Mouse (Mus musculus): ENCODE measurements around the gene Dtnb. TPM values are rescaled to one million over a fixed set of nuclear protein-coding genes. Genes with fewer than 3 reads are reported as not detected.

Dtnb gene
- polyA plus RNA-seq, 1 experiment from 2014 or later = 42.4 TPM

GRCm38 (mm10) chr12:3546781-3547180 is 25.4 kb upstream of the Dtnb start:
- H3K4me1 ChIP-seq (ENCODE audit: control insufficient read depth, insufficient read depth, low read length) = no peaks in the 10 kb centered on the region
- no peaks in the 10 kb centered on the region; the same call in 1 of the 2 replicates for H3K36me3 ChIP-seq (ENCODE audit: control insufficient read depth, insufficient read depth, low read length)
- ATAC-seq (ENCODE audit: insufficient read depth, low FRiP score, low TSS enrichment) (no peak), DNase-seq (ENCODE audit: low spot score) (no peak)
- no peak overlapping the region for H3K4me3 ChIP-seq (ENCODE audit: low read depth, low read length)
- no peaks in the 10 kb centered on the region for H3K9me3 ChIP-seq (ENCODE audit: control insufficient read depth, low read length)
- H3K27ac ChIP-seq (ENCODE audit: low read depth, low read length) = no peak overlapping the region
- no peaks in the 10 kb centered on the region for H3K27me3 ChIP-seq (ENCODE audit: control insufficient read depth, insufficient read depth, low read length)
- H3K4me2 ChIP-seq (ENCODE audit: low read depth) = no peak overlapping the region
- H3K9ac ChIP-seq (ENCODE audit: low read length) = no peak overlapping the region
- WGBS = 46% methylated on average over 6 of the region's 6 CpGs

- ATAC-seq (ENCODE audit: insufficient read depth, low FRiP score, low TSS enrichment) (no peak), DNase-seq (ENCODE audit: low spot score) (no peak)
- Histone ChIP-seq H3K4me1 (ENCODE audit: control insufficient read depth, insufficient read depth, low read length) (no peaks in the 10 kb centered on the region), H3K9ac (ENCODE audit: low read length) (no peak overlapping the region), H3K9me3 (ENCODE audit: control insufficient read depth, low read length) (no peaks in the 10 kb centered on the region), H3K4me2 (ENCODE audit: low read depth) (no peak overlapping the region), H3K27ac (ENCODE audit: low read depth, low read length) (no peak overlapping the region), H3K4me3 (ENCODE audit: low read depth, low read length) (no peak overlapping the region), H3K36me3 (ENCODE audit: control insufficient read depth, insufficient read depth, low read length) (no peaks in the 10 kb centered on the region; the same call in 1 of the 2 replicates), H3K27me3 (ENCODE audit: control insufficient read depth, insufficient read depth, low read length) (no peaks in the 10 kb centered on the region)
- 62% methylated on average over 4 of the region's 4 CpGs for WGBS
Measured at GRCm38 (mm10) chr12:3547506-3547905, 24.7 kb upstream of the Dtnb start.

- no peaks in the 10 kb centered on the region; the same call in 1 of the 2 replicates for H3K36me3 ChIP-seq (ENCODE audit: control insufficient read depth, insufficient read depth, low read length)
- WGBS = 64% methylated on average over 3 of the region's 3 CpGs
- no peak overlapping the region for H3K4me3 ChIP-seq (ENCODE audit: low read depth, low read length)
- DNase-seq (ENCODE audit: low spot score) (no peak), ATAC-seq (ENCODE audit: insufficient read depth, low FRiP score, low TSS enrichment) (no peak)
- H3K9me3 ChIP-seq (ENCODE audit: control insufficient read depth, low read length) = no peaks in the 10 kb centered on the region
- H3K27me3 ChIP-seq (ENCODE audit: control insufficient read depth, insufficient read depth, low read length) = no peaks in the 10 kb centered on the region
- no peaks in the 10 kb centered on the region for H3K4me1 ChIP-seq (ENCODE audit: control insufficient read depth, insufficient read depth, low read length)
- no peak overlapping the region for H3K9ac ChIP-seq (ENCODE audit: low read length)
- no peak overlapping the region for H3K27ac ChIP-seq (ENCODE audit: low read depth, low read length)
- no peak overlapping the region for H3K4me2 ChIP-seq (ENCODE audit: low read depth)
Measured at GRCm38 (mm10) chr12:3547911-3548310, 24.3 kb upstream of the Dtnb start.

GRCm38 (mm10) chr12:3548582-3549211 is 23.5 kb upstream of the Dtnb start:
- H3K27me3 ChIP-seq (ENCODE audit: control insufficient read depth, insufficient read depth, low read length) = no peaks in the 10 kb centered on the region
- H3K4me3 ChIP-seq (ENCODE audit: low read depth, low read length) = no peak overlapping the region
- 65% methylated on average over 5 of the region's 5 CpGs for WGBS
- H3K36me3 ChIP-seq (ENCODE audit: control insufficient read depth, insufficient read depth, low read length) = no peaks in the 10 kb centered on the region; the same call in 1 of the 2 replicates
- ATAC-seq (ENCODE audit: insufficient read depth, low FRiP score, low TSS enrichment) = no peak
- no peaks in the 10 kb centered on the region for H3K9me3 ChIP-seq (ENCODE audit: control insufficient read depth, low read length)
- no peak overlapping the region for H3K27ac ChIP-seq (ENCODE audit: low read depth, low read length)
- no peak overlapping the region for H3K4me2 ChIP-seq (ENCODE audit: low read depth)
- DNase-seq (ENCODE audit: low spot score) = no peak
- no peaks in the 10 kb centered on the region for H3K4me1 ChIP-seq (ENCODE audit: control insufficient read depth, insufficient read depth, low read length)
- no peak overlapping the region for H3K9ac ChIP-seq (ENCODE audit: low read length)

GRCm38 (mm10) chr12:3550280-3550679 is 21.9 kb upstream of the Dtnb start:
- ATAC-seq (ENCODE audit: insufficient read depth, low FRiP score, low TSS enrichment) = no peak
- no peak overlapping the region for H3K4me2 ChIP-seq (ENCODE audit: low read depth)
- no peaks in the 10 kb centered on the region for H3K9me3 ChIP-seq (ENCODE audit: control insufficient read depth, low read length)

GRCm38 (mm10) chr12:3557414-3558319 is 14.5 kb upstream of the Dtnb start:
- H3K27ac ChIP-seq (ENCODE audit: low read depth, low read length) = no peak overlapping the region
- 63% methylated on average over 9 of the region's 9 CpGs for WGBS
- no peaks in the 10 kb centered on the region for H3K36me3 ChIP-seq (ENCODE audit: control insufficient read depth, insufficient read depth, low read length)
- no peak for ATAC-seq (ENCODE audit: insufficient read depth, low FRiP score, low TSS enrichment)
- no peak overlapping the region for H3K4me2 ChIP-seq (ENCODE audit: low read depth)
- no peaks in the 10 kb centered on the region for H3K9me3 ChIP-seq (ENCODE audit: control insufficient read depth, low read length)
- no peak for DNase-seq (ENCODE audit: low spot score)
- no peaks in the 10 kb centered on the region for H3K4me1 ChIP-seq (ENCODE audit: control insufficient read depth, insufficient read depth, low read length)
- H3K27me3 ChIP-seq (ENCODE audit: control insufficient read depth, insufficient read depth, low read length) = no peaks in the 10 kb centered on the region
- no peak overlapping the region for H3K4me3 ChIP-seq (ENCODE audit: low read depth, low read length)
- no peak overlapping the region for H3K9ac ChIP-seq (ENCODE audit: low read length)

More at GRCm38 (mm10) chr12:3550280-3550679, 21.9 kb upstream of the Dtnb start:
- H3K27ac ChIP-seq (ENCODE audit: low read depth, low read length) = no peak overlapping the region
- H3K36me3 ChIP-seq (ENCODE audit: control insufficient read depth, insufficient read depth, low read length) = no peaks in the 10 kb centered on the region; the same call in 1 of the 2 replicates
- peak; percentile 47 for DNase-seq (ENCODE audit: low spot score)
- 19% methylated on average over 13 of the region's 13 CpGs for WGBS
- no peaks in the 10 kb centered on the region for H3K27me3 ChIP-seq (ENCODE audit: control insufficient read depth, insufficient read depth, low read length)
- H3K4me3 ChIP-seq (ENCODE audit: low read depth, low read length) = no peak overlapping the region
- peak overlapping the region; percentile 22; the same call in 1 of the 2 replicates for H3K9ac ChIP-seq (ENCODE audit: low read length)
- H3K4me1 ChIP-seq (ENCODE audit: control insufficient read depth, insufficient read depth, low read length) = no peaks in the 10 kb centered on the region

- H3K36me3 ChIP-seq (ENCODE audit: control insufficient read depth, insufficient read depth, low read length) = no peaks in the 10 kb centered on the region
- WGBS = 38% methylated on average over 1 of the region's 1 CpGs
- H3K4me2 ChIP-seq (ENCODE audit: low read depth) = no peak overlapping the region
- no peak overlapping the region for H3K27ac ChIP-seq (ENCODE audit: low read depth, low read length)
- no peaks in the 10 kb centered on the region for H3K27me3 ChIP-seq (ENCODE audit: control insufficient read depth, insufficient read depth, low read length)
- no peaks in the 10 kb centered on the region for H3K4me1 ChIP-seq (ENCODE audit: control insufficient read depth, insufficient read depth, low read length)
- no peak for ATAC-seq (ENCODE audit: insufficient read depth, low FRiP score, low TSS enrichment)
- no peaks in the 10 kb centered on the region for H3K9me3 ChIP-seq (ENCODE audit: control insufficient read depth, low read length)
- DNase-seq (ENCODE audit: low spot score) = peak; percentile 51
- no peak overlapping the region for H3K9ac ChIP-seq (ENCODE audit: low read length)
- no peak overlapping the region for H3K4me3 ChIP-seq (ENCODE audit: low read depth, low read length)
Measured at GRCm38 (mm10) chr12:3560596-3560995, 11.6 kb upstream of the Dtnb start.

GRCm38 (mm10) chr12:3561032-3561431 is 11.1 kb upstream of the Dtnb start:
- Histone ChIP-seq H3K27me3 (ENCODE audit: control insufficient read depth, insufficient read depth, low read length) (no peaks in the 10 kb centered on the region), H3K4me3 (ENCODE audit: low read depth, low read length) (no peak overlapping the region), H3K4me1 (ENCODE audit: control insufficient read depth, insufficient read depth, low read length) (no peaks in the 10 kb centered on the region), H3K36me3 (ENCODE audit: control insufficient read depth, insufficient read depth, low read length) (no peaks in the 10 kb centered on the region), H3K9ac (ENCODE audit: low read length) (no peak overlapping the region), H3K9me3 (ENCODE audit: control insufficient read depth, low read length) (no peaks in the 10 kb centered on the region), H3K4me2 (ENCODE audit: low read depth) (no peak overlapping the region), H3K27ac (ENCODE audit: low read depth, low read length) (no peak overlapping the region)
- WGBS = 87% methylated on average over 6 of the region's 6 CpGs
- no peak for ATAC-seq (ENCODE audit: insufficient read depth, low FRiP score, low TSS enrichment)
- no peak for DNase-seq (ENCODE audit: low spot score)
